Mouse (Mus musculus): Measurements from ENCODE around the gene Lbx2.

The Lbx2 gene

DNA sequence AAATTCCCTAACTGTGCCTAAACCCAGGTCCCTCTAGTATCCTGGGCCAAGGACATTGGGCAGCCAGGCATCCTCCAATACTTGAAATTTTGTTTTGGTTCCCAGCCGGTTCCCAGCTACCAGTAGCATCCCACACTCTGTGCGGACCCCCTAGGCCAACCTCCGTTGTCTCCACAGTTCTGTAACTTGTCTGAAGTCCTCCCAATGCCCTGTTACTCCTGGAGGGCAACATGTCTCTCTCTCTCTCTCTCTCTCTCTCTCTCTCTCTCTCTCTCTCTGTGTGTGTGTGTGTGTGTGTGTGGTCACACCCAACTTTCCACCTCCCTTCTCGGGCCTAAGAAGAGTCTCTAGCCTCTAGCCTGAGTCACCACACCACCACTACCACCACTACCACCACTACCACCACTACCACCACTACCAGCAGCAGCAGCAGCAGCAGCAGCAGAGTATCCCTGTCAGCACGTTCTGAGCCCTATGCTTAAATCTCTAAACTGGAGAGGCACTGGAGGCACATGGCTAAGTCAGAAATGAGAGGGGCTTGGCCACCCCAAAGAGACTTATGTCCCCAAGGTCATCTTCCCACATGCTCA is 50.2 kb downstream of the Lbx2 start:
- no peak for DNase-seq

DNA sequence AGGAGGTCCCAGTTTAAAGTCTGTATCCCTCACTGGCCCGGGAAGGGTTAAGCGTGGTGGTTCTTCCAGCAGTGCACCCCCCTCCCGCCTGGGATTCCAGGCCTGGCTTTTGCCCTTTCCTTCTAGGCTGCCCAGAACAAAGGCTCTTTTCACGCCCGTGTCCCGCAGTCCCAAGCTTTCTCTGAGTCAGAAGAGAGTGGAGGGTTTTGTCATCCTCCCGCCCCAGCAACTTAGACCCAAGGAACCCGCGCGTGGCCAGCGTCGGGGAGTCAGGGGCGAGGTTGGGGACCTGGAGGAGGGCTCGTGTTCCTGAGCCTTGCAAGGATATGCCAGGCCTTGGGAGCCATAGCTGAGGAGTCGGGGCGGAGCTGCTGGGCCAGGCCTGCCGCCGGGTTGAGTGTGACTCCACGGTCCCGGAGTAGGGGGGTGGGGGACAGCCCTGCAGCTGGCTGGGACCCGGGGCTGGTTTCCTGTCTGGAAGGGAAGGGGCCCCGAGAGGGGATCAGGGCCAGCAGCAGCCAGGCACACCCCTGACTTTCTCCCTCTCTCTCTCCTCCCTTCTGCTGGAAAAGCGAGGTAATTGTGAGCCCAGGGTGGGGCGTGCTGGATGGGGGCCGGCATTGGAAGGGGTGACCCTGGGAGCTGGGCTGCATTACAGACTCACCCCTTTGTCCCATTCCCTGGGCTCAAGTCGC is 50.9 kb downstream of the Lbx2 start:
- no peak for DNase-seq

DNA sequence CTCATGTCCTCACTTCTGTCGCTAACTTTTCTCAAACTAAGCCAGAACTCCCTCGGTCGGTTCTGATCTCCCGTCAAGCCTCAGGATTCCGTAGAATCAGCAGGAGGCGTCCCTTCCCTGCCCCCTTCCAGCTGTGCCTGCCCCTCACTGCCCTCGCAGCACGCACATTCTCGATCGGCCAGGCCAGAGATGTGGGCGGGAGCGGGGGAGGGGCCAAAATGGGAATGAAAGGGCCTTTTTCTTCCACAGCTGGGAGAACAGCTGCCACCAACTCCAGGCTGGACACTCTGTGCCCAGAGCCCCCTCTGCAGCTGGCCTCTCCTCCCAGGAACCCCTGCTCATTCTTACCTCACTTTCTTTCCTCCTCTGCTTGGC is 51.4 kb downstream of the Lbx2 start:
- peak; percentile 77 for DNase-seq
